Mouse (Mus musculus) hindbrain, embryonic 10.5 days (tissue): ENCODE results near the gene Mospd3. TPM values are rescaled to one million over a fixed set of nuclear protein-coding genes. Genes with fewer than 3 reads are reported as not detected.

ENCODE experiments used
- DNase-seq: peaks from one replicate; pipeline ENCODE4 v3.0.0-alpha.2; 2017; ENCODE audit warnings: low spot score
- H3K27ac ChIP-seq: fragments of 300-500 bp; sonication (generic); 2 replicates; pipeline ENCODE4 v1.5.1; 2016; ENCODE audit warnings: mild to moderate bottlenecking, moderate library complexity
- H3K27me3 ChIP-seq: fragments of 300-500 bp; sonication (generic); 2 replicates; pipeline ENCODE4 v1.6.1; 2016; ENCODE audit warnings: mild to moderate bottlenecking; ENCODE audit not compliant: poor library complexity, insufficient read depth, severe bottlenecking
- H3K36me3 ChIP-seq: fragments of 300-500 bp; sonication (generic); 2 replicates; pipeline ENCODE4 v1.6.1; 2016; ENCODE audit warnings: mild to moderate bottlenecking, moderate library complexity
- H3K4me1 ChIP-seq: fragments of 300-500 bp; sonication (generic); replicated peaks from 2 replicates; pipeline ENCODE4 v1.6.1; 2016; ENCODE audit warnings: mild to moderate bottlenecking
- H3K4me3 ChIP-seq: fragments of 300-500 bp; sonication (generic); 2 replicates; pipeline ENCODE4 v1.5.1; 2016; ENCODE audit warnings: mild to moderate bottlenecking, moderate library complexity
- H3K9me3 ChIP-seq: fragments of 300-500 bp; sonication (generic); 2 replicates; pipeline ENCODE4 v1.6.1; 2016; ENCODE audit warnings: mild to moderate bottlenecking, moderate library complexity
- WGBS: fragments of 180-500 bp; shearing (Covaris S2); methylation state at CpG from one replicate; pipeline ENCODE4 v1.1.7; 2016; 5-methylcytosine and 5-hydroxymethylcytosine counted together
- polyA plus RNA-seq: library from polyadenylated mRNA; unstranded; fragments of >200 nt; fragmentation: Nextera tagmentation; extraction: Ambion mirVana; gene quantifications from 2 replicates; pipeline ENCODE4 v1.2.1, GENCODE M21; 2016

The Mospd3 gene
- polyA plus RNA-seq, 1 experiment from 2014 or later = 27.5 TPM

DNA sequence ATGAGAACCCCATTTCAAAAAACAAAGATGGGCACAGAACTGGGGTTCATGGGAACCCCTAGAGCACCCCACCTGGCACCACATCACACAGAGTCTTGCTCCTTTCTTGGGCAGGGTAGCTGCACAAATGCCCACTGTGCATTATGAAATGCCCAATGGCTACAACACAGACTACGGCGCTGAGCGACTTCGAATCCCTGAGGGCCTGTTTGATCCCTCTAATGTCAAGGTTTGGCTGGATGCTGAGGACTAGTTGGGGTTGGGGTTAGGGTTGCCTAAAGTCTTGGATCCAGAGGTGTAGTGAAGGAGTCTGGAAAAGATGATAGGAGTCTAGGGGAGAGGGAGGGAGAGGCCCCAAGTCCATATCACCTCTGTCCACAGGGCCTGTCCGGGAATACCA lies 34.4 kb downstream of the Mospd3 start:
- Histone ChIP-seq H3K4me1 (peaks cover 26% of the 10 kb centered on the region), H3K27ac (no peak overlapping the region), H3K27me3 (no peaks in the 10 kb centered on the region), H3K9me3 (no peaks in the 10 kb centered on the region), H3K36me3 (no peaks in the 10 kb centered on the region; the same call in 1 of the 2 replicates), H3K4me3 (no peak overlapping the region)
- no peak for DNase-seq
- 96% methylated on average over 5 of the region's 5 CpGs for WGBS

DNA sequence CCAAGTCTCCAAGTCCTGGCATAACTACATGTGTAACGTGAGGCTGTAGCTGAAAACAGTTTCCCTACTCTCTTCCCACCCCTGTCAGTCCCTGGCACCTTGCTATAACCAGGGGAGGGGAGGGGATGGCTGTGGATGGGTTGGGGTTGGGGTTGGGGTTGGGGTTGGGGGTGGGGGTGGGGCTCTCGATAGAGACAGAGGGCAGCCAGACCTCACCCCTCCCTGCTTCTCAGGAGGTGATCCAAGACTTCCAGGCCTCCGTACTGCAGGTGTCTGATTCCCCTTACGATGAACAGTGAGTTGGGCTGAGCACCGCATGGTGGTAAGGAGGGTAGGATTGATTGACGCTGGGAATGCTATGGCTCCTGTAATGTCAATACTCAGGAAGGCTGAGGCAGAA lies 35.1 kb downstream of the Mospd3 start:
- no peaks in the 10 kb centered on the region; the same call in 1 of the 2 replicates for H3K36me3 ChIP-seq
- peaks cover 26% of the 10 kb centered on the region for H3K4me1 ChIP-seq
- no peak overlapping the region for H3K4me3 ChIP-seq
- no peaks in the 10 kb centered on the region for H3K27me3 ChIP-seq
- 72% methylated on average over 6 of the region's 6 CpGs for WGBS
- H3K9me3 ChIP-seq = no peaks in the 10 kb centered on the region
- no peak for DNase-seq
- no peak overlapping the region for H3K27ac ChIP-seq

DNA sequence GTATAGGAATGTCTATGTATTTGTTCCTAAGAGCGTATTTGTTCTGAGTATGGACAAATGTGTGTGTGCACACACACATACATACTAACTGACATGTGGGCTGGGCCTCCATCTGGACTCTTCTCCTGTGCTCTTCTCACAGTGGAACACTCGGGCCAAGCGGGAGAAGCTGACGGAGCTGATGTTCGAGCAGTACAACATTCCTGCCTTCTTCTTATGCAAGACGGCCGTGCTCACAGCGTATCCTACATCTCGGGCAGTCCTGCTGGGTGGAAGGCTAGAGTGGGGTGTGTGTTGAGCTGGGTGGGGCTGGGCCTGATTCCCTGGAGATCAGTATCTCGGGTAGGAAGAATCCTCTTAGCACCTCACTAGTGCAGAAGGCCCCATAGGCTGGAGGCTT lies 37.9 kb downstream of the Mospd3 start:
- H3K36me3 ChIP-seq = no peaks in the 10 kb centered on the region; the same call in 1 of the 2 replicates
- no peak for DNase-seq
- 77% methylated on average over 10 of the region's 10 CpGs for WGBS

GRCm38 (mm10) chr5:137561556-137561955 lies 39.3 kb downstream of the Mospd3 start:
- WGBS = 73% methylated on average over 6 of the region's 6 CpGs

More for the DNA sequence above, 37.9 kb downstream of the Mospd3 start:
- H3K4me3 ChIP-seq = no peak overlapping the region
- H3K4me1 ChIP-seq = peaks cover 9% of the 10 kb centered on the region
- peaks cover 4% of the 10 kb centered on the region; the same call in 1 of the 2 replicates for H3K27me3 ChIP-seq
- H3K9me3 ChIP-seq = no peaks in the 10 kb centered on the region
- no peak overlapping the region for H3K27ac ChIP-seq

GRCm38 (mm10) chr5:137553898-137554297 lies 47.0 kb downstream of the Mospd3 start:
- peaks cover 14% of the 10 kb centered on the region; the same call in 1 of the 2 replicates for H3K4me1 ChIP-seq
- H3K4me3 ChIP-seq = peak overlapping the region; percentile 49
- H3K36me3 ChIP-seq = no peaks in the 10 kb centered on the region
- WGBS = 42% methylated on average over 11 of the region's 11 CpGs
- DNase-seq = no peak
- peaks cover 23% of the 10 kb centered on the region for H3K27me3 ChIP-seq
- H3K9me3 ChIP-seq = no peaks in the 10 kb centered on the region
- peak overlapping the region; percentile 72 for H3K27ac ChIP-seq

More at GRCm38 (mm10) chr5:137561556-137561955, 39.3 kb downstream of the Mospd3 start:
- H3K9me3 ChIP-seq = no peaks in the 10 kb centered on the region
- no peak for DNase-seq
- no peaks in the 10 kb centered on the region for H3K36me3 ChIP-seq
- H3K27me3 ChIP-seq = peaks cover 4% of the 10 kb centered on the region; the same call in 1 of the 2 replicates
- peaks cover 9% of the 10 kb centered on the region for H3K4me1 ChIP-seq
- no peak overlapping the region for H3K27ac ChIP-seq
- no peak overlapping the region for H3K4me3 ChIP-seq

DNA sequence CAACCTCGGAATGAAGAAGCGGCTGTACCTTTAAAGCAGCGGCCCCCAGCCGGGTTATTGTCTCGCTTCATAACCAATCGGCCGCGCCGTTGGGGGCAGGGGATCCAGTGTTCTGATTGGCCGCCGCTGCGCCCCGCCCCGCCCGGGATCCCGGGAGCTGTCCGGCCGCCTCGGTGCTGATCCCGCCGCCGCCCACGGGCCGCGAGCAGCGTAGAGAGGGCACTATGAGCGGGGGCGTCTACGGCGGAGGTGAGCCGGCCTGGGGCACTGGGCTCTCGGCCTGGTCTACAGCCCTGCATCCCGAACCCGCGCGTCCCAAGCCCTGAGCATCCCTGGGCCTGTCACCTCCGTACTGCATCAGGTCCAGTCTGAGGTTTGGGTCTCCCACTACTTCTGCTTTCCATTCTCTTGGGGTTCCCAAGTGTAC lies 47.4 kb downstream of the Mospd3 start, which contains the start of gene Actl6b:
Actl6b (plus strand) TSS at position 107 of the 427 bp plus-strand sequence.
- Histone ChIP-seq H3K4me3 (peak within 1 kb of the TSS; percentile 49), H3K27ac (peak within 1 kb of the TSS; percentile 72), H3K27me3 (peaks cover 19% of the 10 kb centered on the region), H3K9me3 (no peaks in the 10 kb centered on the region), H3K36me3 (no peaks in the 10 kb centered on the region), H3K4me1 (peaks cover 14% of the 10 kb centered on the region; the same call in 1 of the 2 replicates)
- WGBS = under 1% methylated on average over 37 of the region's 37 CpGs
- peak; percentile 86 for DNase-seq

DNA sequence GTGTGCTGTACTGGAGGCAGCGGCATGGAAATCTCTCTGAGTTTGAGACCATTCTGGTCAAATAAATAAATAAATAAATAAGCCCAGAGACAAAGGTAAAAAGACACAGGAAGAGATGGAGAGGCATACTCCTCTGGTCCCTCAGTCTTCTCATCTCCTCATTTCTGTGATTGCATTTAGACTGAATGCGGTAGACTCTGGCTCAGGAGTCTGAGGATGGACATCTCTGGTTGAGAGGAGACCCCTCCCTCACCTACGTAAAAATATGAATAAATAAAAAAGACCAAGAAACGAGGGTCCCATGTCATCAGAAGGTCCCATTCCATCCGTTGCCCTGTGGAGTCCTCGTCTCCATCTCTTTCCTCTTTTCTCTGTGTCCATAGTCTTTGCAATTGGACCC lies 47.9 kb downstream of the Mospd3 start:
- WGBS = 30% methylated on average over 6 of the region's 6 CpGs
- DNase-seq = no peak
- Histone ChIP-seq H3K27me3 (peaks cover 19% of the 10 kb centered on the region), H3K9me3 (no peaks in the 10 kb centered on the region), H3K4me1 (peaks cover 14% of the 10 kb centered on the region; the same call in 1 of the 2 replicates), H3K27ac (0 out of 2 replicates have a peak overlapping the region, but pooled peaks have one; percentile 72), H3K4me3 (peak overlapping the region; percentile 49), H3K36me3 (no peaks in the 10 kb centered on the region)

DNA sequence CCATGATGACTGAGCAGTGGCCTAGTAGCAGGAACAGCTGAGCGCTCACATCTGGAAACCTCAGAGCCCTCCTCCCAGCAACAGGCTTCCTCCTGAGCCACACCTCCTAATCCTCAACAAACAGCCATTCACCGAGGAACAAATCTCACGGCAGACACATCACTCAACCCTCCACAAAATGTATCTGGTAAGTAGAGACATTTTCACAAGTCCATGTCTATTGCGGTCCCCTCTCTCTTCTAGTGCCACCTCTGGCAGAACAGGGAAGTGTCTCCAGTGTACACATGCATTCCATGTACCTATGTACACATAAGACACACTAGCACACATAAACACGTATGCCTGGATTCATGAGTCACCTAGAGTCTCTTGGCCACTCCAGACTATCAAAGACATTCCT lies 49.7 kb downstream of the Mospd3 start:
- 73% methylated on average over 5 of the region's 5 CpGs for WGBS
- no peaks in the 10 kb centered on the region for H3K9me3 ChIP-seq
- H3K27ac ChIP-seq = no peak overlapping the region
- H3K4me3 ChIP-seq = no peak overlapping the region
- no peaks in the 10 kb centered on the region for H3K36me3 ChIP-seq
- peaks cover 14% of the 10 kb centered on the region; the same call in 1 of the 2 replicates for H3K4me1 ChIP-seq
- no peak for DNase-seq
- H3K27me3 ChIP-seq = peaks cover 19% of the 10 kb centered on the region

DNA sequence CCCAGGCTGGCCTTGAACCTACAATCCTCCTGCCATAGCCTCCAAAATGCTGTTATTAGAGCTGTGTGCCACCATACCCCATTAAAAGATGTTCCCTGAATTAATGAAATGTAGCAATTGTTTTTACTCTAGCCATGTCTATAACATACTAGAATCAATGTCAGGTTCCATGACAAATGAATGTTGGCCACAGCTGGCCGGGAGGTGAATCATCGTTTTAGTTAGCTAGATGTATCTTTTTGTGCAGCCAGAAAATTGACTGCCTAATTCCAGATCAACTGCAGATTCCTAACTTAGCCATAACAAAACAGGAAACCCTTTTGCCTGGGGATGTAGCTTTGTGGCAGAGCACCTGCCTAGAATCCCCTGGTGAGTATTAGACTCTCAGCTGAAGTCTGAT lies 51.0 kb downstream of the Mospd3 start:
- peaks cover 13% of the 10 kb centered on the region for H3K27me3 ChIP-seq
- no peaks in the 10 kb centered on the region for H3K9me3 ChIP-seq
- peaks cover 14% of the 10 kb centered on the region; the same call in 1 of the 2 replicates for H3K4me1 ChIP-seq
- H3K4me3 ChIP-seq = no peak overlapping the region
- no peak for DNase-seq
- no peaks in the 10 kb centered on the region for H3K36me3 ChIP-seq
- 94% methylated on average over 2 of the region's 2 CpGs for WGBS
- no peak overlapping the region for H3K27ac ChIP-seq

Other genes with a start within 250 kb of the Mospd3 start
- 0.05 and 0.13 TPM in 2 replicates for gene Zan, start 124.0 kb downstream of the Mospd3 start, polyA plus RNA-seq
- gene Pop7, start 98.5 kb downstream of the Mospd3 start, polyA plus RNA-seq = 56.1 and 70.9 TPM in 2 replicates
- gene Gigyf1, start 82.5 kb downstream of the Mospd3 start, polyA plus RNA-seq = 14.7 and 14.9 TPM in 2 replicates
- 1.3 and 4.5 TPM in 2 replicates for gene Epo, start 67.8 kb downstream of the Mospd3 start, polyA plus RNA-seq
- 387 and 460 TPM in 2 replicates for gene Gnb2, start 67.5 kb downstream of the Mospd3 start, polyA plus RNA-seq
- gene Actl6b, start 47.5 kb downstream of the Mospd3 start, polyA plus RNA-seq = 10.3 and 47.6 TPM in 2 replicates
- 1.7 and 4.9 TPM in 2 replicates for gene Tfr2, start 31.2 kb downstream of the Mospd3 start, polyA plus RNA-seq
- gene Pcolce, start 12.7 kb upstream of the Mospd3 start, polyA plus RNA-seq = 72.2 and 95.5 TPM in 2 replicates
- gene Fbxo24, start 27.9 kb upstream of the Mospd3 start, polyA plus RNA-seq = 0.30 TPM in 2 replicates
- 35.3 and 39.7 TPM in 2 replicates for gene Lrch4, start 28.1 kb upstream of the Mospd3 start, polyA plus RNA-seq
- 14.1 and 14.9 TPM in 2 replicates for gene Gm20605, start 28.1 kb upstream of the Mospd3 start, polyA plus RNA-seq
- 7.1 and 7.8 TPM in 2 replicates for gene Sap25, start 40.3 kb upstream of the Mospd3 start, polyA plus RNA-seq
- 0.42 and 0.67 TPM in 2 replicates for gene Irs3, start 44.7 kb upstream of the Mospd3 start, polyA plus RNA-seq
- gene Agfg2, start 83.7 kb upstream of the Mospd3 start, polyA plus RNA-seq = 25.9 and 27.6 TPM in 2 replicates
- 4.7 and 9.5 TPM in 2 replicates for gene Nyap1, start 140.5 kb upstream of the Mospd3 start, polyA plus RNA-seq
- gene Tsc22d4, start 144.7 kb upstream of the Mospd3 start, polyA plus RNA-seq = 82.5 and 86.0 TPM in 2 replicates
- 51.4 and 78.3 TPM in 2 replicates for gene Ppp1r35, start 177.8 kb upstream of the Mospd3 start, polyA plus RNA-seq
- gene Mepce, start 186.6 kb upstream of the Mospd3 start, polyA plus RNA-seq = 12.6 TPM in 2 replicates
- gene Zcwpw1, start 186.7 kb upstream of the Mospd3 start, polyA plus RNA-seq = 11.9 and 13.9 TPM in 2 replicates
- 0.21 and 0.29 TPM in 2 replicates for gene Pilra, start 235.2 kb upstream of the Mospd3 start, polyA plus RNA-seq